Mouse (Mus musculus): Measurements from ENCODE around the gene Gm9964. TPM values are rescaled to one million over a fixed set of nuclear protein-coding genes. Genes with fewer than 3 reads are reported as not detected.
"Not testable (repeated sequence)": the region's sequence is repeated elsewhere in the genome, so short reads cannot be mapped to it uniquely, and the experiment has no call there.

The Gm9964 gene
- total RNA-seq, 2 experiments from 2014 or later: not detected

GRCm38 (mm10) chr11:79304245-79304644 is 7.5 kb upstream of the Gm9964 start:
- not testable (repeated sequence) for ATAC-seq (replicated peaks; ENCODE audit: low FRiP score, low TSS enrichment, poor library complexity, severe bottlenecking)

- ATAC-seq (replicated peaks; ENCODE audit: low FRiP score, low TSS enrichment, poor library complexity, severe bottlenecking): no peak
Measured at GRCm38 (mm10) chr11:79303109-79303508, 6.4 kb upstream of the Gm9964 start.

DNA sequence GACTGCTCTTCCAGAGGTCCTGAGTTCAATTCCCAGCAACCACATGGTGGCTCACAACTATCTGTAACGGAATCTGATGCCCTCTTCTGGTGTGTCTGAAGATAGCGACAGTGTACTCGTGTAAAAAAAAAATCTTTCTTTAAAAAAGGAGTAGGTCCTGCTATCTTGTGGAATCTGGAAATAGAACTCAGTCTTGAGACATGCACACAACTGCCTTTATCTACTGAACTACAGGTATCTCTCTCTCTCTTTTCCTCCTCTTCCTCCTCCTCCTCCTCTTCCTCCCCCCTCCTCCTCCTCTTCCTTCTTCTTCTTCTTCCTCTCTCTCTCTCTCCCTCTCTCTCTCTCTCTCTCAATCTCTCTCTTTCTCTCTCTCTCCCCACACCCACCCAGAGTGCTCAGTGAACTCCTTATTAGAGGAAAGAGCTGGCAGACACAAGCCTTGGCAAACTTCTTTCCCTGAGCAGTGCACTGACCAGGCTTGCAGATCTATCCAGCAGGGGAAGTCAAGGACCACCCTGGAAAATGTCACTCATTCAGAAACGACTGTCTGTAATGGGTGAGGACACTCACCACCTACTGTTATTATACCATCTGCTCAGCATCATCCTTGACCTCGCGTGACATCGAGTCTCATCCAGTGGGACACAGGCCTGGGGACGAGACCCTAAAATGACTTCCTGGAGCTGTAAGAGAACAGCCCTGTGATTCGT is 3.2 kb upstream of the Gm9964 start:
- no peak for ATAC-seq (replicated peaks; ENCODE audit: low FRiP score, low TSS enrichment, poor library complexity, severe bottlenecking)

GRCm38 (mm10) chr11:79296167-79296566 is 539 bp downstream of the Gm9964 start:
- 0 out of 2 replicates have a peak, but pooled peaks have one; percentile 41 for ATAC-seq (replicated peaks; ENCODE audit: low FRiP score, low TSS enrichment, poor library complexity, severe bottlenecking)

GRCm38 (mm10) chr11:79293971-79294370 is 2.7 kb downstream of the Gm9964 start:
- no peak for ATAC-seq (replicated peaks; ENCODE audit: low FRiP score, low TSS enrichment, poor library complexity, severe bottlenecking)

DNA sequence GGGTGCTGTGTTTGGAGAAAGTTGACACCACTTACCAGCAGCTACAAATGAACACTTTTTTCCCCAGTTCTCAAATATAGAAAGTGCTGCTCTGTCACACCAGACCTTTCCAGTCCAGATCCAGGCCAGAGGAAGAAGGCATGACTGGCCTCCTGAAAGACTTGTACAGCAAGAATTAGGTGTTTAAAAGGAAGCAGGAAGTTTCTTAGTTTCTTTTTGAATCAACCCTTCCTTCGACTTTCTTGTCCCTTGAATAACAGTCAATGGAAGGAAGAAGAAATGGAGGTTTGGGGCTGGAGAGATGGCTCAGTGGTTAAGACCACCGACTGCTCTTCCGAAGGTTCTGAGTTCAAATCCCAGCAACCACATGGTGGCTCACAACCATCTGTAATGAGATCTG is 3.7 kb downstream of the Gm9964 start:
- no peak for ATAC-seq (replicated peaks; ENCODE audit: low FRiP score, low TSS enrichment, poor library complexity, severe bottlenecking)

DNA sequence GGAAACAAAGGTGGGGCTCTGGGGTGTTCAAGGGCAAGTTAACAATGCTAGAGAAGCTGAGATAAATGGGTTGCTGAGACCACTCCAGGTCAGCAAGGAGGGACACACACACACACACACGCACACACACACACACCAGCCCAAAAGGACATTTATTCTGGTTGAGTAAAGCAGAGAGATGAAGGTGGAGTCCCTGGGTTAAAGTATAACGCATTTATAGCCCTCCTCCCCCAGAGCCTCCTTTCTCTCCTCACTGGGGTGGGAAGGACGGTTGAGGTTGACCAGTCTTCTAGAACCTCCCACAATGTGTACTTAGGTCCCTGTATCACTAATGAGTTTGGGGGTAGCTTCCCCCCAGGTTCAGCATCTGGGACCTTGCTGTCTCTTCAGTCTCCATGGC is 4.6 kb downstream of the Gm9964 start:
- no peak for ATAC-seq (replicated peaks; ENCODE audit: low FRiP score, low TSS enrichment, poor library complexity, severe bottlenecking)

DNA sequence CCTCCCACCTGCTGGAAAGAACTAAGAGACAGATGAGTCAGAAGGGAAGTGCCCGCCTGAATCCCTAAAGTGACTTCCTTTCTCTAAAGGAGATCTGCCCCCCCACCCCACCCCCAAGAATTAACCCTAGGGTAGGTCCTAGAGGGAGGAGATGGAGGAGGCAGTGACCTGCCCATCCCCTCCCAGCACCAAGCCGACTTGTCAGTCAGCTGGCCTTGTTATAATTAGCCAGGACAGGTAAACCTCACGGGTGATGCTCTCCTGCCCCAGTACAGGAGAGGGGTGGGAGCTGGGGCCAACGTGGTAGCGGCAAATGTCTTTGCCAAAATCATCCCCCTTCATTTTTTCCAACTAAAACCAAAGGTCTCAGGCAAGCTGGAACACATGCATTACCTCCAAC is 5.1 kb downstream of the Gm9964 start:
- ATAC-seq (replicated peaks; ENCODE audit: low FRiP score, low TSS enrichment, poor library complexity, severe bottlenecking): no peak

- ATAC-seq (replicated peaks; ENCODE audit: low FRiP score, low TSS enrichment, poor library complexity, severe bottlenecking): no peak
Measured at GRCm38 (mm10) chr11:79290473-79290872, 6.2 kb downstream of the Gm9964 start.

DNA sequence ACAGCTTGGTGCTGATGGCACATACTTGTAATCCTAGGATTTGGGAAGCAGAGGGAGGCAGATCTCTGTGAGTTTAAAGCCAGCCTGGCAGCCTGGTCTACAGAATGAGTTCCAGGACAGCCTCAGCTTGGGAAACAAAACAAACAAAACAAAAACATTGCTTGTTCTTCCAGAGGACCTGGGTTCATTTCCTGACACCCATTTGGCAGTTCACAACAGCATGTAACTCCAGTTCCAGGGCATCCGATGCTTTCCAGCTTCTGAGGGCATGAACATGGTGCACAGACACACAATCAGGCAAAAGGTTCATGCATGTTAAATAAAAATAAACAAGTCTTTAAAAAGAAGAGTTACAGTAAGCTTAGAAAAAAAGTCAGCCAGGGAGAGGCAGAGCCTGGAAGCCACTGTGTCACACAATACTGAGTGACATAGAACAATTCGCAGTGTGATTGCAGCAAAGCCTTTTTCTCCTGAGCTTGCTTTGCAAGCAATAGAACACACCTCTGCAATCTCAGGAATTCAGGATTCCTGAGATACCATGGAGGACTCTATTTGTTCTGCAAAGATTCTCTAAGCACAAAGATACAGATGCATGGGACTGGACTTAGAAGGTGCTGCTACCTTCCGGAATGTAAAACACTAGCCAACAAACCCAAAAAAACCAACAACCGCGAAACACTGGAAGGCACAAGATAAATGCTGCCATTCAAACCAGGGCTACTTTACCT is 7.6 kb downstream of the Gm9964 start:
- no peak for ATAC-seq (replicated peaks; ENCODE audit: low FRiP score, low TSS enrichment, poor library complexity, severe bottlenecking)

DNA sequence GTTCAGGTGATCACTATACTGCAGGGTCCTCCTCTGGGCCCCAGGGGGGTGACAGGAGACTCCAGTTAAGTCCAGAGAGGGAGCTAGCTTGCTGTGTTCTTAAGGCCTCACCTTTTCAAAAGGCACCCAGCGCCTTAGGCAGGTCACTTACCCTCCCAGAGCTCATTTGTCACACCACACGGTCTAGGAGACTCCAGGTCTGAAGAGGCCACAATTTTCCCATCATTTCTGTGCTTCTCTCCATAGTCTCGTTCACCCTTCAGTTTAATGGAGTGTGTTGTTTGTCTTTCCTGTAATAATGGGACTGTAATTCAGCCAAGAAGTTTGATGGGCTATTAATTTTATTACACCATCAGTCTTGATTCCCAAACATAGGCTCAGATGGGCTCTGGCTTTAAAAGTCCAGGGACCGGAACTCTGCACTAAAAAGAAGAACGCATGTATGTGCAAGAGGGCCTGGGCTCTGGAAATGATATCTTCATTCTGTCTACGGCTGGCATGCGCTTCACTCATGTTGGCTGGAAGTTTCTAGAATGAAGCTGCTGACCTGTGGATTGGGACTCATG is 8.3 kb downstream of the Gm9964 start:
- ATAC-seq (replicated peaks; ENCODE audit: low FRiP score, low TSS enrichment, poor library complexity, severe bottlenecking): no peak

GRCm38 (mm10) chr11:79287447-79287846 is 9.3 kb downstream of the Gm9964 start:
- ATAC-seq (replicated peaks; ENCODE audit: low FRiP score, low TSS enrichment, poor library complexity, severe bottlenecking): no peak

- 0 out of 2 replicates have a peak, but pooled peaks have one; percentile 50 for ATAC-seq (replicated peaks; ENCODE audit: low FRiP score, low TSS enrichment, poor library complexity, severe bottlenecking)
Measured at GRCm38 (mm10) chr11:79286305-79286799, 10.4 kb downstream of the Gm9964 start.

GRCm38 (mm10) chr11:79283350-79284030 is 13.2 kb downstream of the Gm9964 start:
- ATAC-seq (replicated peaks; ENCODE audit: low FRiP score, low TSS enrichment, poor library complexity, severe bottlenecking): no peak

DNA sequence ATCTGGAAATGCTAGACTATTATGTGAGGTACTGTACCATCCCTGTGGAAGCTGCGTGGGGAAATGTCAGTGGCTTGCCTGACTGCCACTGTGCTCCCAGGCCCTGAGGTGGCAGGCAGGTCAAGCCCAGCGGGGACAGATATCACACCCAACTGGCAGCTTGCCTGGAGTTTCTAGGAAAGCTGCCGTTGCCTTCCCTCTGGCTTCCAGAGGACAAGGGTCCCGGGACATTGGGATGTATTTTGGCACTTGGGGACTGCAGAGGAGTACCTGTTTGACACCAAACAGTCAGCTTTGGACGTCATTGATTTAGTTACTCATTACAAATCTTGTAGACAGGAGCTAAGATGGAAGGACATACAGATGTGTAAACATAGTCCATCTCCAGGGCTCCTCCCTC is 15.3 kb downstream of the Gm9964 start:
- no peak for ATAC-seq (replicated peaks; ENCODE audit: low FRiP score, low TSS enrichment, poor library complexity, severe bottlenecking)

DNA sequence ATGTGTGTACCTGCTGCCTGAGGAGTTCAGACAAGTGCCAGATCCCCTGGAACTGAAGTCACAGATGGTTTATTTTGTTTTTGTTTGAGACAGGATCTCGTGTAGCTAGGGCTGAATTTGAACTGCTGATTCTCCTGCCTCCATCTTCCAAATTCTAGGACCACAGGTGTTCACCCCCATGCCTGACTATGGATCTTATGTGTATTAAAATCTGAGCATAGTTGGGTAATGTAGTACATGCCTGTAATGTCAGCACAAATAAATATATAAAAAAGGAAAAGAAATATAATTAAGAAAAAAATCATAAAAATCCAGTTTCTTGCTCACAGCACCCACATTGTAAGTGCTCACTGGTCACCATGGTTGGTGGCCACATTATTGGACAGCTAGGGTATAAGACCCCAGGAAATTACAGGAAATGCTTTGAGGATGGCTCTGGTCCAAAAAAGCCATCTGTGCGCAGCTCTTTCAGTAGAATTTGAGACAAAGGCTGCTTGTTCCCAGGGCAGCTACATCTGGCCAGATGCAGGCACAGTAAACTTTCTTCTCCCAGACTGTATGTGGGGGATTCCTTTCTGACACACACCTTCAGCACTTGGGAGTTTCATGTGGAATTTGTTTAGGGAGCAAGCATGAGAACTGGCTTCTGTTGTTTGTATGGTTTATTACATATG is 16.8 kb downstream of the Gm9964 start:
- no peak for ATAC-seq (replicated peaks; ENCODE audit: low FRiP score, low TSS enrichment, poor library complexity, severe bottlenecking)

- ATAC-seq (replicated peaks; ENCODE audit: low FRiP score, low TSS enrichment, poor library complexity, severe bottlenecking): no peak
Measured at GRCm38 (mm10) chr11:79273757-79274156, 22.9 kb downstream of the Gm9964 start.

- ATAC-seq (replicated peaks; ENCODE audit: low FRiP score, low TSS enrichment, poor library complexity, severe bottlenecking): no peak
Measured at GRCm38 (mm10) chr11:79273039-79273438, 23.7 kb downstream of the Gm9964 start.

- no peak for ATAC-seq (replicated peaks; ENCODE audit: low FRiP score, low TSS enrichment, poor library complexity, severe bottlenecking)
Measured at GRCm38 (mm10) chr11:79267171-79267570, 29.5 kb downstream of the Gm9964 start.
